Mouse (Mus musculus) liver, embryonic 14.5 days (tissue): Measurements from ENCODE around the gene Nrxn2. TPM values are rescaled to one million over a fixed set of nuclear protein-coding genes. Genes with fewer than 3 reads are reported as not detected.

ENCODE experiments used
- ATAC-seq: fragments of 200-750 bp; cut with Nextera tagmentation; 2 replicates; pipeline ENCODE4 v1.8.0; 2017; ENCODE audit warnings: moderate number of reproducible peaks, mild to moderate bottlenecking, moderate library complexity; ENCODE audit not compliant: insufficient read depth
- DNase-seq, 3 experiments: peaks; one replicate each; pipeline ENCODE4 v3.0.0-alpha.2; 2012 to 2013; ENCODE audit warnings: low read depth in 3 of 3, low spot score in 3 of 3
- H3K27ac ChIP-seq: fragments of 300-500 bp; sonication (generic); 2 replicates; pipeline ENCODE4 v1.5.1; 2014; ENCODE audit warnings: moderate library complexity, mild to moderate bottlenecking, control low read depth, inconsistent platforms
- H3K27me3 ChIP-seq: fragments of 300-500 bp; sonication (generic); 2 replicates; pipeline ENCODE4 v1.6.1; 2014; ENCODE audit warnings: mild to moderate bottlenecking, low read length, moderate library complexity; ENCODE audit not compliant: control insufficient read depth, insufficient read depth
- H3K36me3 ChIP-seq: fragments of 300-500 bp; sonication (generic); replicated peaks from 2 replicates; pipeline ENCODE4 v1.6.1; 2014; ENCODE audit warnings: low read depth; ENCODE audit not compliant: control insufficient read depth, insufficient read depth
- H3K4me1 ChIP-seq, 2 experiments: fragments of 200-500 bp in 1 of 2; fragments of 300-500 bp in 1 of 2; sonication (generic) in 1 of 2; replicated peaks; 2 replicates each; pipeline ENCODE4 v1.6.1; 2012 to 2014; ENCODE audit warnings: antibody characterized with exemption in 1 of 2, inconsistent platforms in 1 of 2, low read length in 1 of 2; ENCODE audit not compliant: control insufficient read depth in 2 of 2, insufficient read depth in 2 of 2
- H3K4me2 ChIP-seq: fragments of 300-500 bp; sonication (generic); 2 replicates; pipeline ENCODE4 v1.6.1; 2014; ENCODE audit warnings: low read depth, mild to moderate bottlenecking, control low read depth, moderate library complexity
- H3K4me3 ChIP-seq, 2 experiments: fragments of 200-500 bp in 1 of 2; fragments of 300-500 bp in 1 of 2; sonication (generic) in 1 of 2; 2 replicates each; pipeline ENCODE4 v1.5.1; 2012 to 2014; ENCODE audit warnings: low read depth in 2 of 2, low read length in 2 of 2, mild to moderate bottlenecking in 2 of 2, control low read depth in 1 of 2, inconsistent platforms in 1 of 2, moderate library complexity in 1 of 2; ENCODE audit not compliant: insufficient read depth in 1 of 2
- H3K9ac ChIP-seq: fragments of 300-500 bp; sonication (generic); replicated peaks from 2 replicates; pipeline ENCODE4 v1.6.1; 2014; ENCODE audit warnings: mild to moderate bottlenecking, control low read depth, moderate library complexity
- H3K9me3 ChIP-seq: fragments of 300-500 bp; sonication (generic); 2 replicates; pipeline ENCODE4 v1.6.1; 2016; ENCODE audit warnings: low read length, mixed read lengths; ENCODE audit not compliant: control insufficient read depth
- CTCF ChIP-seq: IDR thresholded peaks from 2 replicates; pipeline ENCODE4 v1.5.1; 2016; ENCODE audit warnings: antibody characterized with exemption, low read depth, control low read depth
- EP300 ChIP-seq: IDR thresholded peaks from 2 replicates; pipeline ENCODE4 v1.6.1; 2016; ENCODE audit warnings: antibody characterized with exemption, low read depth
- WGBS: fragments of 180-500 bp; shearing (Covaris S2); extraction: QIAGEN DNeasy Blood & Tissue Kit; methylation state at CpG from one replicate; pipeline ENCODE4 v1.1.7; 2014; ENCODE audit not compliant: insufficient replicate concordance; 5-methylcytosine and 5-hydroxymethylcytosine counted together
- polyA plus RNA-seq, 2 experiments: library from polyadenylated mRNA; depleted of rRNA in 1 of 2; stranded (reverse) in 1 of 2; unstranded in 1 of 2; fragments of >200 nt; fragmentation: Nextera tagmentation in 1 of 2; extraction: Ambion mirVana in 1 of 2; gene quantifications; 2 replicates each; pipeline versions ENCODE4 v1.2.1 to v1.2.3; 2012 to 2014

Nrxn2 gene
- polyA plus RNA-seq (2012; rRNA removed) = 0.46 and 0.74 TPM in 2 replicates
- 0.27 and 0.47 TPM in 2 replicates for polyA plus RNA-seq (2014; fragmentation: Nextera tagmentation; extraction: Ambion mirVana)

GRCm38 (mm10) chr19:6418233-6418879 is at the start of gene Nrxn2:
Gene Nrxn2, plus strand, starts transcription at chr19:6418731.
- WGBS = under 1% methylated on average over 46 of the region's 46 CpGs
- peaks cover 26% of the 10 kb centered on the region for H3K27me3 ChIP-seq
- DNase-seq (peak; percentile 46 to 52 (median 51)), ATAC-seq (peak; percentile 70)
- peak within 1 kb of the TSS; percentile 70 for H3K4me2 ChIP-seq
- no peak for TF ChIP-seq EP300
- TF ChIP-seq CTCF = peak; percentile 94
- H3K9me3 ChIP-seq = no peaks in the 10 kb centered on the region
- H3K9ac ChIP-seq = no peak within 1 kb of the TSS
- H3K4me3 ChIP-seq = peak within 1 kb of the TSS; percentile 18 to 39; a peak in 2 of 4 replicates
- H3K27ac ChIP-seq = no peak within 1 kb of the TSS
- no peaks in the 10 kb centered on the region for H3K36me3 ChIP-seq
- H3K4me1 ChIP-seq = no peaks in the 10 kb centered on the region

DNA sequence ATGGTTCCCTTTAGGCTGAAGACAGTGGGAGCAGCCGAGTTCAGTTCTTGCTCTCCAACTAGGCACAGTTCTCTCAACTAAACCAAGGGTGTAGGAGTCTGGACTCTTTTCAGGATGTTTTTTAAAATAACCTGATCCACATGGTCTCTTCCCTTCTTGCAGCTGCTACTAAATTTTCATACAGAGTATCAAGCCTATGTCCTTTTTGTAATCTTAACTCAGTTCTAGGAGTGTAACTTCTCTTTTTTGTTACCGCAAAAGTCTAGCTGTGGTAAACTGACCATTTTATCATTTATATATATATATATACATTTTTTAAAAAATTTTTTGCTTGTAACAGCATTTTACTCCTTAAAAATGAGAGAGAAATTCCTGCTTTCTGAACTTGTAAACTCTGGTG is 48.4 kb upstream of the Nrxn2 start:
- Histone ChIP-seq H3K4me2 (no peak overlapping the region), H3K4me3 (no peak overlapping the region), H3K27me3 (no peaks in the 10 kb centered on the region), H3K9ac (no peak overlapping the region), H3K36me3 (peaks cover 98% of the 10 kb centered on the region), H3K27ac (no peak overlapping the region), H3K9me3 (no peaks in the 10 kb centered on the region), H3K4me1 (peaks cover 4 to 6% of the 10 kb centered on the region in 2 experiments; a peak in 3 of 4 replicates)
- ATAC-seq = no peak
- WGBS = 81% methylated on average over 2 of the region's 2 CpGs
- DNase-seq = no peak
- TF ChIP-seq CTCF = no peak
- TF ChIP-seq EP300 = no peak

GRCm38 (mm10) chr19:6372433-6372832 is 46.1 kb upstream of the Nrxn2 start:
- no peak for TF ChIP-seq EP300
- TF ChIP-seq CTCF = no peak
- Histone ChIP-seq H3K4me2 (no peak overlapping the region), H3K4me3 (no peak overlapping the region), H3K4me1 (no peaks in the 10 kb centered on the region), H3K9me3 (no peaks in the 10 kb centered on the region), H3K36me3 (peaks cover 98% of the 10 kb centered on the region), H3K27ac (no peak overlapping the region), H3K9ac (no peak overlapping the region), H3K27me3 (no peaks in the 10 kb centered on the region)
- DNase-seq = no peak
- ATAC-seq = no peak
- 89% methylated on average over 3 of the region's 3 CpGs for WGBS

GRCm38 (mm10) chr19:6373539-6374400 is 44.8 kb upstream of the Nrxn2 start:
- Histone ChIP-seq H3K9me3 (no peaks in the 10 kb centered on the region), H3K9ac (no peak overlapping the region), H3K27me3 (no peaks in the 10 kb centered on the region), H3K4me2 (no peak overlapping the region), H3K4me1 (no peaks in the 10 kb centered on the region), H3K36me3 (peaks cover 96% of the 10 kb centered on the region), H3K27ac (no peak overlapping the region), H3K4me3 (no peak overlapping the region)
- DNase-seq (peak; percentile 40 to 50 (median 42)), ATAC-seq (peak; percentile 25; the same call in 1 of the 2 replicates)
- 57% methylated on average over 12 of the region's 12 CpGs for WGBS
- TF ChIP-seq EP300 (no peak), CTCF (peak; percentile 88)

GRCm38 (mm10) chr19:6374571-6374970 is 44.0 kb upstream of the Nrxn2 start:
- ATAC-seq (no peak), DNase-seq (no peak)
- no peaks in the 10 kb centered on the region for H3K4me1 ChIP-seq
- H3K27me3 ChIP-seq = no peaks in the 10 kb centered on the region
- no peak overlapping the region for H3K9ac ChIP-seq
- H3K4me2 ChIP-seq = no peak overlapping the region
- H3K36me3 ChIP-seq = peaks cover 90% of the 10 kb centered on the region
- no peak for TF ChIP-seq CTCF
- no peak for TF ChIP-seq EP300
- H3K4me3 ChIP-seq = no peak overlapping the region
- no peaks in the 10 kb centered on the region for H3K9me3 ChIP-seq
- no peak overlapping the region for H3K27ac ChIP-seq
- 98% methylated on average over 10 of the region's 10 CpGs for WGBS
